Mouse (Mus musculus) limb, embryonic 11.5 days (tissue): ENCODE results near the gene Tatdn2. TPM values are rescaled to one million over a fixed set of nuclear protein-coding genes. Genes with fewer than 3 reads are reported as not detected.

Experiments used
- microRNA-seq: library from miRNA; unstranded; fragments of <30 nt; microRNA quantifications from one replicate; pipeline ENCODE4, GENCODE M21; 2016
- polyA plus RNA-seq: library from polyadenylated mRNA; unstranded; fragments of >200 nt; fragmentation: Nextera tagmentation; extraction: Ambion mirVana; gene quantifications from 2 replicates; pipeline ENCODE4 v1.2.1, GENCODE M21; 2014

Gene Tatdn2
- polyA plus RNA-seq, 1 experiment from 2014 or later, result 1.1 TPM

Small RNA genes lying within 50 kb of the gene (microRNA-seq; reads per million reads assigned to microRNA genes)
- gene Mir7042, result not detected

Other genes with a start within 250 kb of the Tatdn2 start
- 1.2 and 1.5 TPM in 2 replicates for gene Il17re, start 238.6 kb upstream of the Tatdn2 start, polyA plus RNA-seq
- gene Il17rc, start 225.6 kb upstream of the Tatdn2 start, polyA plus RNA-seq, result 2.4 and 3.2 TPM in 2 replicates
- 11.2 and 11.8 TPM in 2 replicates for gene Creld1, start 213.8 kb upstream of the Tatdn2 start, polyA plus RNA-seq
- 0.31 and 0.33 TPM in 2 replicates for gene Prrt3, start 195.1 kb upstream of the Tatdn2 start, polyA plus RNA-seq
- 74.5 and 74.8 TPM in 2 replicates for gene Emc3, start 165.4 kb upstream of the Tatdn2 start, polyA plus RNA-seq
- gene Fancd2, start 165.4 kb upstream of the Tatdn2 start, polyA plus RNA-seq, result 17.0 and 22.2 TPM in 2 replicates
- 0.19 and 0.40 TPM in 2 replicates for gene Fancd2os, start 96.3 kb upstream of the Tatdn2 start, polyA plus RNA-seq
- gene Brk1, start 92.3 kb upstream of the Tatdn2 start, polyA plus RNA-seq, result 220 and 221 TPM in 2 replicates
- gene Vhl, start 73.1 kb upstream of the Tatdn2 start, polyA plus RNA-seq, result 60.3 and 60.5 TPM in 2 replicates
- gene Irak2, start 58.6 kb upstream of the Tatdn2 start, polyA plus RNA-seq, result 2.9 and 3.9 TPM in 2 replicates
- 0.72 and 1.3 TPM in 2 replicates for gene Ghrl, start 22.8 kb downstream of the Tatdn2 start, polyA plus RNA-seq
- 307 and 308 TPM in 2 replicates for gene Sec13, start 43.7 kb downstream of the Tatdn2 start, polyA plus RNA-seq